Mouse (Mus musculus) erythroid progenitor cell, adult 5-6 weeks (primary cell): ENCODE results near the gene Ttc16. TPM values are rescaled to one million over a fixed set of nuclear protein-coding genes. Genes with fewer than 3 reads are reported as not detected.

ENCODE experiments used
- ATAC-seq: replicated peaks from 2 replicates; pipeline ENCODE4 v1.8.0; 2016; ENCODE audit warnings: moderate number of reproducible peaks, mild to moderate bottlenecking, moderate TSS enrichment, inconsistent platforms; ENCODE audit not compliant: poor library complexity, low FRiP score, severe bottlenecking
- total RNA-seq, 2 experiments: library from RNA; stranded (forward) in 1 of 2; stranded (reverse) in 1 of 2; fragments of 150-400 nt in 1 of 2; fragments of 186-747, 209-891 nt in 1 of 2; gene quantifications; 2 replicates each; pipeline versions ENCODE4 v1.2.3 to v1.2.4; 2015 to 2017; ENCODE audit warnings: low replicate concordance in 2 of 2

Gene Ttc16
- 1.3 TPM in 1 of 2 replicates, not detected in the other for total RNA-seq (2015; ENCODE audit: low replicate concordance)
- total RNA-seq (2017; ENCODE audit: low replicate concordance) = not detected in 2 replicates

GRCm38 (mm10) chr2:32775359-32776074, at the start of gene Ttc16, which contains the start of gene Ptrh1:
Ttc16 (minus strand) TSS chr2:32775633.
Ptrh1 (plus strand) TSS chr2:32775786.
- ATAC-seq = peak; percentile 97

- no peak for ATAC-seq
These were observed 49.3 kb upstream of the Ttc16 start for GRCm38 (mm10) chr2:32824778-32825177.

- no peak for ATAC-seq
These were observed 48.7 kb upstream of the Ttc16 start for GRCm38 (mm10) chr2:32824181-32824580.

DNA sequence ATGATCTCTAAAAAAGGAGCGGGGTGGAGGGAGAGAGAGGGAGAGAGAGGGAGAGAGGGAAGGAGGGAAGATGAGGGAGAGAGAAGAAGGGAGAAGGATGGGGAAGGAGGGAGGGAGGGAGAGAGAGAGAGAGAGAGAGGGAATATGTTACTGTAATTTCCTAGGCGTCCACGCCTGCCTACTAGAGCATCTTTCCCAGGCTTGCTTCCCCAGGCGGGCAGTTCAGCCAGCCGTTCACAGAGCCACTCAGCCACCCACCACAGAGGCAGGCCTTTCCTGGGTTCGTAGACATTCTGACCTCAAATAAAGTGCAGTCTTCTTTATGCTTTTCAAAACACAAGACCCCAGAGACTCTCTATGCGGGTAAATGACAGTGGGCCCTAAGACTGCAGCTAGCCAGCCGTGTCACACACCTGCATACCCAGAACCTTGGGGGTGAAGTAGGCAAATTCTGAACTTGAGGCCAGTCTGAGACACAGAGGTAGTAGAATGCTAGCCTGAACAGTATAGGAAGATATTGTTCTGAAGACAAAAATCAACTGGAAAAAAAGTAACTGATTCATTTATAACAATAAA, 48.2 kb upstream of the Ttc16 start:
- no peak for ATAC-seq

GRCm38 (mm10) chr2:32823153-32823552, 47.7 kb upstream of the Ttc16 start:
- ATAC-seq = no peak

DNA sequence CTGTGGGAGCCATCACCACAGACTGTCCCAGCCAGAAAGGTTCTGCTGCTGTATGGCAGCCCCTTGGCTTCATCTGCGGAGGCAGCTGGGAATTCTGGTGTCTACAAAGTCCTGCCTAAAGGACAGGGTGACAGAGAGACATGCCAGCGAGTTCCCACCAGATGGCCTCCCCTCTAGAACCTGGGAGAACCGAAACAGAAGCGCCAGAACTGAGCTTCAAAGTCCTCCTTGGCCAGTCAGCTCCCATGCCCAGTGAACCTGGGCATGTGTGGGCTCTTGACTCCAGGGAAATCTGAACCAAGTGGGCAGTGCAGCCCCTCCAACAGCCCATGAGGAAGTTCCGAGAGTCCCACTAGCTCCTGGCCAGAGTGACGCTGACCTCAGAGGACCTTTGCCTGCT, 47.2 kb upstream of the Ttc16 start:
- no peak for ATAC-seq

- ATAC-seq = peak; percentile 65; the same call in 1 of the 2 replicates
These were observed 45.8 kb upstream of the Ttc16 start for GRCm38 (mm10) chr2:32821041-32821802.

DNA sequence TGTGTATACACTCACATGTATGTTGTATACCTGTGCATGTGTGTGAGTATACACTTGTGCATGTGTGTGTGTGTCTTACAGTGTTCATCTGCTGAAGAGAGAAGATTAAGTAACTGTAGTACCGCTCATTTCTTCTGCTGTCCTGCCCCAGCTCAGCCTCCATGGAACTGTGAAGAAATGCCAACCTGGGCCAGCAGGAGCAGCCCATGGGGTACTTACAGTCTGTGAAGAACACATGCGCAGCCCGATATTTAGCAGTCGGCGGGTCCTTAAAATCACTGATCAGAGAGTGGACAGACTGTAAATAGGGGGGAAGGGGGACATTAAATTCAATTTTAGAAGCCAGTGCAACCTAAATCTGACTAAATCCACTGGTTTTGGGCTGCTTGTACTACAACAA, 42.8 kb upstream of the Ttc16 start:
- no peak for ATAC-seq

GRCm38 (mm10) chr2:32817589-32817988, 42.2 kb upstream of the Ttc16 start:
- ATAC-seq = no peak

GRCm38 (mm10) chr2:32816946-32817581, 41.6 kb upstream of the Ttc16 start:
- no peak for ATAC-seq

- ATAC-seq = no peak
These were observed 41.1 kb upstream of the Ttc16 start for GRCm38 (mm10) chr2:32816497-32816896.

DNA sequence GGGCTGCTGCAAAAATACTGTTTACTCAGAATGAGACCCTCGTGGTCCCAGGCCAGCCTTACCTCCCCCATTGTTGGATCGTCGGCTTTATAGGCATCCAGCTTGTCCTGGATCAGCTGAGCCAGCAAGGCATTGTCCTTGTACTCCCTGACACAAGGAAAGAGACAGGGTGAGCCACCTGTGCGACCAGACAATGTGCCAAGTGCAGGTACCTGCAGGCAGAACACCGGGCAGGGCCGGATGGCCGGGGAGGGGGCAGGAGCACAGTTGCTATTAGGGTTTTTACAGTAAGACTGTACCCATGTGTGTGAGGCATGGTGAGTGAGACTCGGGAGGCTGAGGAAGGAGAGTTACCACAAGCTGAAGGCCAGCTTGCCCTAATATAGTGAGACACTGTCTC, 36.5 kb upstream of the Ttc16 start:
- ATAC-seq = no peak

DNA sequence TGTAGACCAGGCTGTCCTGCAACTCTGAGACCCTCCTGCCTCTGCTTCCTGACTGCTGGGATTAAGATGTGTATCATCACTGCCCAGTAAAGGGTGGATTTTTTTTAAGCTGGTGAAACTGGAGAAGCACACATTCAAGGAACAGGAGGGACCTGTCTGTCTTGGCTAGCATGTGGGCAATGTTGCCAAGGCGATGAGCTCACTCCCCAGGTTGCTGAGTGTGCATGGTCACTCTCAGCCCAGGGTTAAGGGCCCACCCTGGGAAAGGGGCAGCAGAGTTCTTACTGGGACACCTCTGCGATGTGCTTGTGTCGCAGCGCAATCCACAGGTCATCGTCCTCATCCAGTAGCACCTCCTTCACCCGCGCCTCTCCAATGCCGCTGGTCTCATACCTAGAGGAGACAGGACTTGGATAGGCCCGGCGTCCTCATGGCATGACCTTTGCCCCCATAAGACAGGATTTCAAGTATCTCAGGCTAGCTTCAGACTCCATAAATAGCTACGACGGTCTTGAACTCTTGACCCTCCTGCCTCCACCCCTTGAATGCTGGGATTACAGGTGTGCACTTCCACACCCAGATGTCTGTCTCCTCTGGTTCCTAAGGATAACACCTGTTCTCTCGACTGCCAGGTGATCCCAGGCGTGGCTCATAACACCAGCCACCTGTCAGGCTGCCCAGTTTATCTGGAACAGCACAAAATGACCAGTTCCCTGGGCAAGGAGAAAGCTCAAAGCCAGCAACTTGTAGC, 33.6 kb upstream of the Ttc16 start:
- ATAC-seq = no peak

- no peak for ATAC-seq
These were observed 23.0 kb upstream of the Ttc16 start for GRCm38 (mm10) chr2:32798251-32798962.

GRCm38 (mm10) chr2:32795748-32796418, 20.4 kb upstream of the Ttc16 start:
- ATAC-seq = no peak

GRCm38 (mm10) chr2:32791297-32791696, 15.9 kb upstream of the Ttc16 start:
- no peak for ATAC-seq

GRCm38 (mm10) chr2:32788581-32788980, 13.1 kb upstream of the Ttc16 start:
- ATAC-seq = no peak

DNA sequence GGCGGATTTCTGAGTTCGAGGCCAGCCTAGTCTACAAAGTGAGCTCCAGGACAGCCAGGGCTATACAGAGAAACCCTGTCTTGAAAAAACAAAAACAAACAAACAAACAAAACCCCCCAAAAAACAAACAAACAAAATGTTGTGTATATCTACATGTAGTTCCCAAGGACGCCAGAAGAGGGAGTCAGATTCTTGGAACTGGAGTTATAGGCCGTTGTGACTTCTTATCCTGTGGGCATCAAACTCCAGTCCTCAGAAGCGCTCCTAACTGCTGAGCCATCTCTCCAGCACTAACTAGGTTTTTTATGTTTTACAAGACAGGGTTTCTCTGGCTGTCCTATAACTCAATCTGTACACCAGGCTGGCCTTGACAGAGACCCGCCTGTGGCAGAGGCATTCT, 11.7 kb upstream of the Ttc16 start:
- no peak for ATAC-seq
